Mouse (Mus musculus) left cerebral cortex, postnatal 36 days (tissue): Measurements from ENCODE around the gene Ndc1. TPM values are rescaled to one million over a fixed set of nuclear protein-coding genes. Genes with fewer than 3 reads are reported as not detected.

ENCODE experiments used
- DNase-seq, 2 experiments: peaks; one replicate each; pipeline ENCODE4 v3.0.0; 2021 to 2022; ENCODE audit warnings: low spot score in 2 of 2, mixed read lengths in 1 of 2
- intact Hi-C: fragments of 180-260 bp; cut with DNase I; formaldehyde crosslinking; loops from one replicate; pipeline ENCODE4 v1.15.1; 2025
- microRNA-seq: library from miRNA; unstranded; fragments of <30 nt; microRNA quantifications from one replicate; pipeline ENCODE4 v1.2.0, GENCODE M21; 2022
- total RNA-seq, 2 experiments: library from RNA; stranded (reverse); gene quantifications; 2 replicates each; pipeline ENCODE4 v1.2.3; 2021

Ndc1 gene
- total RNA-seq, 2 experiments from 2014 or later: 10.9 to 11.8 TPM

- intact Hi-C loops: no loop called here
- DNase-seq: no peak
Measured at GRCm38 (mm10) chr4:107435238-107435946, 67.8 kb downstream of the Ndc1 start.

DNA sequence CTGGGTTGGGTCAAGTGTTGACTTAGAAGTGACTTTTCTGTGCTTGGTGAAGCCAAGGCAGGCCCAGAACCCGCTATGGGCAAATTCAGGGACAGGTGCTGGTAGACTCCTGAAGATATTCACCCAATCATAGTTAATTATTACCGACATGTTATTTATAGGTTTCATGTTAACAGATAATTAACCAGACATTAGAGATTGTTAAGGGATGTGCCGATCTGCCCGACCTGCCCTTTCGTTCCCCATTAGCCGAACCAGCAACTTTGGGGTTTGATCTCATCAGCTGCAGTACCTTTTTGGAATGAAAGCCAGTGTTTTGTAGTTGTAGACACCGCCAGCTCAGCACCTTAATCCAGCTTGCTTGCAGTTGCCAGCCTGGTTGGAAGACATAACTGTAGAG is 68.9 kb downstream of the Ndc1 start:
- DNase-seq: no peak
- intact Hi-C loops: no loop called here

DNA sequence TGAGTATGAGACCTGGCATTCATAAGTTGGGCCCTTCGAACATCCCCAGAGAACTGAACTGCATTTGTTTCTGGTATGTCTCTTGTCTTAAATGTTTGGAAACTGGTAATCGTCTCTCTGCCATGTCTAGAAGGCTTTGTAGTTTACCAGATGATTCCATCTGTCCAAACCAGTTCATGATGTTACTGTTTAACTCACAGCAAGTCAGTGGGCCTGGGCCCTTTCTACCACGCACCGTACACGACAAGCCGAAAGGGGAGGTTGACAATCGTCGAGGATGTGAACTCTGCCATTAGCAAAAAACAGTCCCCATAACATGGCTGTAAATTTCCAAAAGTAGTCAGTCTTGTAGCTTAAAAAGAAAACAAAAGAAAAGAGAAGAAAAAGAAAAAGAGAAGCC is 71.2 kb downstream of the Ndc1 start:
- intact Hi-C loops: no loop called here
- DNase-seq: no peak

DNA sequence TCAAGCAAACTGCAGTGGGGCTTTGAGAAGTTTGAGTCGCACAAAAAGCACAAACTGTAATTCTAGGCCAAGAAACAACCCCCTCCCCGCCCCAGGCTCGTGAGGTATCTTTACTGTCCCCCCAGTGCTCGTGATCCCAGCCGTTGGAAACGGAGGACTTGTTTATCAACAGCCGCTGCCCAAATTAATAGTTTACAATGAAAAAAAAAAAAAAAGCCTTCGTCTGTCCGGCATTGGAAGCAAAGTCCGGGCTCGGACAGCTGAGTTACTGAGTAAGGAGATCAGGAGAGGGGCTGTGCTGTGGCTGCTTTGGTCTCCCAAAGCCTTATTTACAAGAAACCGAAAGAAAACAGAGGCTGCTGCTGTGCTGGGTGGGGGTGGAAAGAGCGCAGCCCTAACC is 72.7 kb downstream of the Ndc1 start:
- DNase-seq: no peak
- intact Hi-C loops: no loop called here

DNA sequence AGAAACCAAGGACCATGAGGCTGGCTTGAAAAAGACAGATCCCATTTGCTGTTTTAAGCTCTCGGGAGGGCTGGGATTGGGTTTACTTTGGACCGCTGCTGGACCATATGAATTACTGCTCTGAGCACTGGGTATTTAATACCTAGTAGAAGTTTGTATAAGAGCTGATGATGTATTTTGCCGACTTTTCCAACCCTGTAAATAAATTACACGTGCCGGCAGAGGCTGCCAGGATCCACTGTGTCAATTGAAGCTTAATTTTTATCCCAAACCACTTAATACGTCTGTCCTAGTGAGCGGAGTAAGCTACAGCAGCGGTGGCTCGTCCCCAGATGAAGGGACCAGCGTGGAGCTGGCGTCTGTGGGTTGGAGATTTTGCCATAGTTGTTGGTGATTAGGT is 74.7 kb downstream of the Ndc1 start:
- no peak for DNase-seq
- intact Hi-C loops: no loop called here

DNA sequence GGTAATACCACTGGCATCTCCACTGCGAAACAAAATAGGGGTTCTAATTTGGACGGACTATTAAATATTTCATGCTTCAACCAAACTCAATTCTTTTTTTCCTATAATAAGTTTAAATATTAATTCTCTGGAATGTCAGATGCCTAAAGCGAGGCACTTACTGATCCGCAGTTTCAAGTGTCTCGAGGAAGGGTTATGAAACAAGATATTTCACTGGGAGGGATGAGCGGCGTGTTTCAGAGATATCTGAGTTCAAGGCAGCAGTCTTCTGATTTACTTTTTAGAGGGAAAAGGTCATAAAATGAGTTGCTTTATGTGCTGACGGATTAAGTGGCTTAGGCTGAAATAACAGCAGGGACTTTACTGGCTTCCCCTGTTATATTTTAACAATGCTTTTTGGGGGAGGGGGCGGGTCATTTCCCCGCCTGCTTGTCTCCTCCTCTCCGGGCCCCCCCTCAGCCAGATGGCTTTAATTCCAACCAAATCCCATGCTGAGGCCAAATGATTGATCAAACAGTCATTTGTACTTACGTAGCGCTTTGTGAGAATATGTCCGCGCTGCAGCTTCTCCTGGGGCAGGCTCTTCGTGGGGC is 75.4 kb downstream of the Ndc1 start:
- intact Hi-C loops: no loop called here
- no peak for DNase-seq

DNA sequence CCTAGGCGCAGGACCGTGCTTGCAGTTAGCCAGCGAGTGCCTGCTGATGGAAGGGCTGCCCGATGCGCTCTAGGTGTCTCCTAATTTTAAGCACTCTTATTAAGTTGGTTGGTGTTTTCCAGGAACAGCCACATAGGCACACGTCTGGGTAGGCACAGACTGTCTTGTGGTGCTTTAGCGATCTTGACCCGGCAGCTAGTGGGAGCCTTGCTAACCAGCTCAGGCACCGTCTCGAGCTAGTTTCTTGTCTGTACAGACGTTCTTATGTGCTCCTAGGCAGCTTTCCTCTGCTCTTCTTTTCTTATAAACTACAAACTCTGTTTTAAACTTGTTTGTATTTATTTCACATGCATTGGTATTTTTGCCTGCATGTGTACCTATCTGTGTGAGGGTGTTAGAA is 76.0 kb downstream of the Ndc1 start:
- no peak for DNase-seq
- intact Hi-C loops: no loop called here

DNA sequence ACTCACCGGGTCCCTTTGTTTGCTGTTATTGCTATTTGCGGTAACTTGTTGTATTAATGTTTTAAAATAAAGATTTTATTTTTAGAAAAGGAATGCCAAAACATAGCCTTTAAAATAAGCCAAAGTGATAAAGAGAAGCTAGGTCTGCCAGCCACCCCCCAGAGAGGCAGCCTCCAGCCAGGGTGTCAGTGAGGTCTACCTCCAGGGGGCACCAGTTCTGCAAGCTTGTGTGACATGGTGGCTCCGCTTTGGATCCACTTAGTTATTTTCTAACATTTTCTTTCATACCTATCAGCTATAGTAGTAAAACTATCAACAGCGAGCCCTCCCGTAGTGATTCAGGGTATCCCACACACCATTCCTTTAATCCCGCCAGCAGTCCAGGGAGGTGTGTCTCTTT is 80.9 kb downstream of the Ndc1 start:
- intact Hi-C loops: no loop called here
- no peak for DNase-seq

GRCm38 (mm10) chr4:107449519-107449918 is 81.9 kb downstream of the Ndc1 start:
- DNase-seq: no peak
- intact Hi-C loops: no loop called here

DNA sequence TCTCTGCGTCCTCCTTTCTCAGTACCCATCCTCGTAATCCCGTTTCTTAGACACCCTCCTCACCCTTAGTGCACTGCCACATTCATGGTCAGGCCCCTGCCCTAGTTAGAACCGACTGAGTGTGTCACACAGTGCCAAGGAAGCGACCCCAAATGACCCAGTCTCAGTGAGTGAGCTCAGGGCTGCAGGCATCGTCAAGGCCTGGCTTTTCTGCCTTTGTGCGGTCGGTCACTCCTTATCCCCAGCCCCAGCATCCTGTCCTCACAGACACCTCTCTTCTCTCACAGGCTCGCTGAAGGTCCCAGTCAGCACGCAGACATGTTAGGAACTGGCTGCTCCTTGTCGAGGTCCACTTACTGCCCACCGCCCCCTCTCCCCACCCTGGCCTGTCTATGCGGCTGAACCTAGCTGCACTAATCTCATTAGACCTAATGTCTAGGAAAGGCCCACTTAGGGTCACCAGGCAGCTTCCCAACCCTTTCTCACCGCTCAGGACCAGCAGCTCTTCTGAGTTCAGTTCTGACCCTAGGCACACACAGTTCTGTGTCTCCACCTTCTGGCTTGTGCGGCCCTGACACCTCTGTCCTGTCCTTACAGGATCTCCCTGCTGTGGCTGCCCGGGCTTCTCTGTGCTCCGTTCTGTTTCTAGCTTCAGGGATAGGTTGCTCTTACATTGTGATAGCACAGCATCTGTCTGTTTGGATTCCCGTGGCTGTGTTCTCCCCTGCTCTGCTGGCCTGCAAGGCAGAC is 84.9 kb downstream of the Ndc1 start:
- intact Hi-C loops: no loop called here

DNA sequence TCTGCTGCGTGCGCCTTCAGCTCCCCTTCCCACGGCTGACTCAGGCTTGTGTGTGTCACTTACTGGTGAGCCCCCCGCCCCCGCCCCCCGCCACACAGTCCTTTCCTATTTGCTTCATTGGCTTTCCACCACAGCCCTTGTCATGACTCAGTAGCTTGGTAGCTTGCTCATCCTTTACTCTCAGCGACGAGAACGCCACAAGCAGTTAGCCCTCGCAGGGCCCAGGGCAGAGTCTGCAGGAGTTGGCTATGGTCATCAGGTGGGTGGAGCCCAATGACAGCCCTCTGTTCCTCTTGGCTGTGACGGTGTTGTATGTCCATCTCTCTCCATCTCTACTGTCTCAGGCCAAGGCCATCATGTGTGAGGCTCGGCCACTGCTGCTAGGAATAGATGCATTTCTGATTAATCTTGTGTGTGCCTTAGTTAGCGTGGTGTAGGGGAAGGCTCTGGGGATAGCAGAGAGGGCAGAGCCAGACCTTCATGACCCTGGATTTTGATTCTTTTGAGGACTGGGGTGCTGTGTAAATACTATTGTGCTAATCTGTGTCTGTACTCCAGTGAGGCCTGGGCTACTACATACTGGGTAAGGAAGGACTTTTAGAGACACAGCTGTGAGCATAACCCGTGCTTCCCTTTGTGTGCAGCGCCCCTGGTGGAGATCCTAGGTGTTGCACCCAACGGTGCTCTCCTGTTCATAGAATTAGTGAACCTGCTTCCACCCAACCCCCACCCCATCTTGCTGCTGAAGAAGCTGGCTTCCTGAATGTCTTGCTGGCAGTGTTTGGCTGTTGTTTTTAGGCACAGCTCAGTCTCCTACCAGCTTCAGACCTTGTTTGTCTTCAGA is 85.8 kb downstream of the Ndc1 start:
- DNase-seq: peak; percentile 66 to 67
- intact Hi-C loops: no loop called here

More for the DNA sequence above, 84.9 kb downstream of the Ndc1 start:
- DNase-seq: no peak

DNA sequence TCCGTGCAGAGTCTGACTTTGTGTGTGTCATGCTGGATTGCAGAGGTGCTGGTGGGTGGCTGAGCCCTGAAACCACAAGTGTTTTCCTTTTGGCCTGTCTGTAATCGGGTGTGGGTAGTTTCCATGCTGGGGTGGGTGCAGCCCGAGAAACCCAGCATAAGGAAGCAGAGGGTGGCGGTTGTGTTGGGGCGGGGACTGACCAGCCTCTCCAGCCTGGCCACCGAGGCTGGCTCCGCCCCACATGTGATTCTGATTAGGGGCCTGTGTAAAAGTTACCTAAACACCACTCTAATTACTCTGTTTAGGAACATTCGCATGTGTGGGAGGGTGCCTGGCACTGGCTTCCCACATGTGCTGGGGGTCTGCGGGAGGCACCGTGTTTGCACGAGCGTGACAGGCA is 90.0 kb downstream of the Ndc1 start:
- intact Hi-C loops: no loop called here

GRCm38 (mm10) chr4:107458907-107459306 is 91.3 kb downstream of the Ndc1 start:
- intact Hi-C loops: no loop called here
- no peak for DNase-seq

More for the DNA sequence above, 90.0 kb downstream of the Ndc1 start:
- DNase-seq: no peak

DNA sequence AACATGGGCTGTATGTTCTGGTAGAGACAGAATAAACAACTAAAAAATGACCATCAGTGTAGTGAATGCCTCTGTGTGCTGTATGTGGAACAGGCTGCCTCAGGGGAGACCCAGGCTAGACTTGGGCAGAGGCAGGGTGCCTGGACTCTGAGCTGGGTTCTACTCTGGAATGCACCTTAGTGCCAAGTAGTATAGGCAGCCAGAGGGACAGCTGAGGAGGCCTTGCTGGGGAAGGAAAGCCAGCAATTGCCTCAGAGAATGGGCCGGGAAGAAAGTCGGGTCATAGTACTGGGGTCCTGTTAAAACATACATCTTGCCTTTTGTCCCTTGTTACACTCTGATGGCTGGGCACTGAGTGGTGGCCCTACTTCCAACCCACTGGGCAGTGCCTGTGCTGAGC is 91.9 kb downstream of the Ndc1 start:
- no peak for DNase-seq
- intact Hi-C loops: no loop called here

DNA sequence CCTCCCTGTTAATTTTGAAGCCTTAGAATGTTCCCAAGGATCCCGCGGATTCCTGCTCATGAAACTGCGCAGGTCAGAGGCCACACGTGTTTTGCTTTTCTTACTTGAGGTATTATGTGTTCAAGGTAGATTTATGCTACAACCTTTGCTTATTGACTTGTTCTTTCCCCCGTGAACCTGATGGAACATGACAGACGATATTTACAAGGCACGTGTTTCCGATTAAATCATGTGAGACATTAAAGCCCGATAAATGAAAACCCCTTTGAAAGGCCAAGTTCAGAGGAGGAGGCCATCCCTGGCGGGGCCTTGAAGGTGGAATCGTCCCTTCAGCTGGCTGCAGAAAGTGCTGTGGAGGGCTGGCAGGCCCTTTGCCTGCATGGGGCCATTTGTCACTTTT is 92.9 kb downstream of the Ndc1 start:
- intact Hi-C loops: no loop called here
- no peak for DNase-seq

Small RNA genes lying within 50 kb of the gene (microRNA-seq; reads per million reads assigned to microRNA genes)
- gene Gm24804: not detected

Other genes starting within 250 kb of the Ndc1 start
- gene Tmem59, start 189.4 kb upstream of the Ndc1 start, total RNA-seq: 100 to 1,000 TPM; 192 to 236 TPM
- gene Tceanc2, start 188.7 kb upstream of the Ndc1 start, total RNA-seq: 10 to 100 TPM; 15.0 to 20.8 TPM
- gene Ldlrad1, start 158.6 kb upstream of the Ndc1 start, total RNA-seq: not detected
- gene Lrrc42, start 114.3 kb upstream of the Ndc1 start, total RNA-seq: 10 to 100 TPM; 28.0 to 35.0 TPM
- gene Hspb11, start 114.2 kb upstream of the Ndc1 start, total RNA-seq: 10 to 100 TPM; 15.6 to 16.5 TPM
- not detected for gene Dio1, start 60.6 kb upstream of the Ndc1 start, total RNA-seq
- gene Yipf1, start 53.4 kb upstream of the Ndc1 start, total RNA-seq: 10 to 100 TPM; 41.7 to 45.8 TPM
- gene Glis1, start 66.8 kb downstream of the Ndc1 start, total RNA-seq: 1 to 10 TPM; 1.1 to 1.7 TPM